Mouse (Mus musculus) heart, postnatal 0 days (tissue): ENCODE measurements around the gene Gm10142.
"Not testable (repeated sequence)": the region's sequence is repeated elsewhere in the genome, so short reads cannot be mapped to it uniquely, and the experiment has no call there.

Experiments used
- CTCF ChIP-seq: IDR thresholded peaks from 2 replicates; pipeline ENCODE4 v1.5.1; 2016; ENCODE audit warnings: antibody characterized with exemption, control low read depth, low read depth
- EP300 ChIP-seq: IDR thresholded peaks from 2 replicates; pipeline ENCODE4 v1.6.1; 2016; ENCODE audit warnings: antibody characterized with exemption, low read depth

DNA sequence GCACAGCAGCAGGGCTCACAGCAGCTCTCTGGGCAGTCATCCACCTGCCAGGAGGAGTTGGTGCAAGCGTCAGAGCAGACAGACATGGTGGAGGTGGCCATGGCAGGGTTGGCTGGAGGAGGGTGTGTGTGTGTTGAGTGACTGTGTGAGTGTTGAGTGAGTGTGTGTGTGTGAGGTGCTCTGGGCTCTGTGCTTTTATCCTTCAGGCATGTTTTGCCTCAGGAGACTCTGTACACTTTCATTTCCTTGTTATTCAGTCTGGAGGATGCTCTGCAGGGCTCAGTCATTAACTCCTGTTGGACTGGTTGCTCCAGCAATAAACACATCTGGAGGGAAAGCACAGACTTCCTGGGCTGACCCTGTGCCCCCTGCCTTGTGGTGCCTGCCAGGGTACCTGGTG, 35.6 kb downstream of the Gm10142 start, which contains the start of gene Gm9736:
- not testable (repeated sequence) for TF ChIP-seq CTCF, EP300
